Mouse (Mus musculus) MEL (cell line): ENCODE measurements at regions not wholly inside any gene's neighbourhood (a gene's known extent, or its start where the extent isn't known, plus 50 kb on each side); places are given as distances from the start of the nearest gene placed in this dataset.

Experiments
- CHD2 ChIP-seq: IDR thresholded peaks from 2 replicates; pipeline ENCODE4 v1.6.1; 2011; ENCODE audit warnings: low read length, improper control_type of control experiment
- USF1 ChIP-seq: IDR thresholded peaks from 2 replicates; pipeline ENCODE4 v1.6.1; 2014; ENCODE audit warnings: low read depth, mild to moderate bottlenecking, inconsistent platforms, low read length, improper control_type of control experiment, moderate library complexity

GRCm38 (mm10) chr12:109517764-109518163 is 65.1 kb downstream of the Dlk1 start:
- no peak for TF ChIP-seq CHD2
- TF ChIP-seq USF1: no peak
